Mouse (Mus musculus) kidney, postnatal 14 days (tissue): ENCODE results near the gene Mrps6.
"Not testable (repeated sequence)": the region's sequence is repeated elsewhere in the genome, so short reads cannot be mapped to it uniquely, and the experiment has no call there.

ENCODE experiments used
- DNase-seq: peaks from one replicate; pipeline ENCODE4 v3.0.0; 2022; ENCODE audit warnings: mixed read lengths

The Mrps6 gene

GRCm38 (mm10) chr16:92064801-92065200, 6.7 kb downstream of the Mrps6 start:
- no peak for DNase-seq

DNA sequence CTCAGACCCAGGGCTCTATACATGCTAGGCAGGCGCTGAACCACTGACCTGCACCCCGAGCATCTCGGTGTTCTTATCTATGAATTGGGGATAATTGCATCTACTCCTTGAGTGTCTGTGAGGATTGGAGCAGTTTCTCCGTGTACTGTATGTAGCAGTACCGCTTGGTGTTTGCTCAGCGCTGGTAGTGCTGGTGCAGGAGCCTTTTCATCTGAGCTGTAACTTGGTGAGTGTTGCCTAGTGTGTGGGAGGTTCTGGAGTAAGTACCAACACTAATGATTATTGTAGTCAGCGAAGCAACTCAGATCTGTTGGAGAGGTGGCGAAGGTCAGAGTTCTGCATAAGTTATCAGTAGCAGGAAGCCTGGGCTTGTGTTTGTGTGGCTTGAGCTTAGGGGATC, 12.3 kb downstream of the Mrps6 start:
- DNase-seq, result no peak

- DNase-seq, result no peak
Measured at GRCm38 (mm10) chr16:92076797-92077196, 18.7 kb downstream of the Mrps6 start.

DNA sequence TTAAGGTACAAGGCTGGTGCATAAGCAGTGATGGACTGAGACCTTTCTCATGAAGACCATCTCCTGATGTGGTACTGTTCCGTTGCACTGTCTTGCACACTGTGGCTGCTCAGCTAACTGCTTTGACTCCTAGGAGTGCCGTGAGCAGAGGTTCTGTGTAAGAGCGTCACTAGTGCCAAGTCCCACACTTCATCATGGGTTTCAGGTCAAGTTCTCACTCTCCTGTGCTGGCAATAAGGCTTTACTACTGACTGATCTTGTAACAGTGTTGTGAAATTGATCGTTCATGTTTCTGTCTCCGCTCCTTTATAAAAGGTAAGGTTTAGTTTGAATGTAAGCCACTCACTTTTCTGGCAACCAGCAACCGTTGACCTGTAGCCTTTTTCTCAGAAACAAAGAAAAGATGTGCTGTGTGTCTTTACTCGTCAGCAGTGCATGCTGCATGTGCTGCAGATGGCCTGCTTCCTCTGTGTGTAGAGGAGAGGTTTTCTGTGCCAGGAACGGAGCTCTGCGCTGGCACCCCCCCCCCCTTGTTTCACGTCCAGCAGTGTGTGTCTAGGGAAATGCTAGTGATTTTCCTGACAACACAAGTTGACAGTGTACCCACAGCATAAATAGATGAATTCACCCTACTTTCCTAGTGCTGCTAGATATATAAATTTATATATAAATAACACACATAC, 25.8 kb downstream of the Mrps6 start:
- DNase-seq, result no peak

- DNase-seq, result no peak
Measured at GRCm38 (mm10) chr16:92089225-92089624, 31.2 kb downstream of the Mrps6 start.

DNA sequence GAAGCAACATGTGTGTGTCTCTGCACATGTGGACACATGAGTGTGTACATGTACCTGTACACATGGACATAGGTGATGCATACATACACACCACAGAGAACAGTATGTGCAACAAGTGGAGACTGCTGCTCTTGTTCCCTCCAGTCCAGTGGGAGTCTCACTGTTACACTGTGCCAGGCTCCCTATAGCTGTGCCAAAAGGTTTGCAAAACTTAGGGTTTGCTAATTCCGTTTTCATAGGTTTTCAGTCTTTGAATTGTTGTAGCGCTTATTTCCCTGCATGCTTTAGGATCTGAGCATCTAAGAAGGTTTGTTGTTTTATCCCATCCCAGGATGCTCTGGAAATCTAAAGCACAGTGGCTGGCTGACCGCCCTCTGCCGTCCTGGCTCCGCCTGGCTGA, 33.8 kb downstream of the Mrps6 start:
- no peak for DNase-seq

- no peak for DNase-seq
Measured at GRCm38 (mm10) chr16:92098351-92099051, 40.4 kb downstream of the Mrps6 start.

DNA sequence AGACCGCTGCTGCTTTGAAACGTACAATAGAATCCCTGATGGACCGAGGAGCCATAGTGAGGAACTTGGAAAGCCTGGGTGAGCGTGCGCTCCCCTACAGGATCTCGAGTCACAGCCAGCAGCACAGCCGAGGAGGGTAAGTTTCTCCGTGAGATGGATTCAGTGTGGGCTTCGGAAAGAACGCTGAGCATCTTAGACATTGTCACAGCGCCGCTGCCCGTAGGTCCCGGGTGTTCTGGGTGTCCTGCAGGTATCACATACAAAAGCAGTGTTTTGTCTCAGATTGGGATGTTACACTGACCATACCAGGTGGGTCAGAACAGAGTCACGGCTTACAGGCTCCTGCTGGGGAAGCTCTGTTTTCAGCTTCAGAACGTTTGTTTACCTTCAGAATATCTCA, 41.5 kb downstream of the Mrps6 start:
- DNase-seq, result no peak

DNA sequence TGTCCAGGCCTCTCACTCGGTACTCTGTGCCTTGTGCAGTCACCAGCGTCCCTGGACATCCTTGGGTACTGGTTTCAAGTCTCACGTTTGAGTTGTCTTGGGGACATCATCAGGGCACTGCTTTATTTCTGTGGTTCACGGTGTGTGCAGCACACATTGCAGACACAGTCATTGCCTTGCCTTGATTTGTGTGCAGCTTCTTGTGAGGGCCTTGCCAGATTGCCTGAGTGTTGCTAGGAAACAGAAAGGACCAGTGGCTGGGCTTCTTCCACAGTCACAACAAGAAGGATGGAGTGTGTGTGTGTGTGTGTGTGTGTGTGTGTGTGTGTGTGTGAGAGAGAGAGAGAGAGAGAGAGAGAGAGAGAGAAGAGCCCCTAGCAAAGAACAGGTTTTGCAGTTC, 42.0 kb downstream of the Mrps6 start:
- DNase-seq, result no peak

- DNase-seq, result no peak
Measured at GRCm38 (mm10) chr16:92102115-92102514, 44.0 kb downstream of the Mrps6 start.

DNA sequence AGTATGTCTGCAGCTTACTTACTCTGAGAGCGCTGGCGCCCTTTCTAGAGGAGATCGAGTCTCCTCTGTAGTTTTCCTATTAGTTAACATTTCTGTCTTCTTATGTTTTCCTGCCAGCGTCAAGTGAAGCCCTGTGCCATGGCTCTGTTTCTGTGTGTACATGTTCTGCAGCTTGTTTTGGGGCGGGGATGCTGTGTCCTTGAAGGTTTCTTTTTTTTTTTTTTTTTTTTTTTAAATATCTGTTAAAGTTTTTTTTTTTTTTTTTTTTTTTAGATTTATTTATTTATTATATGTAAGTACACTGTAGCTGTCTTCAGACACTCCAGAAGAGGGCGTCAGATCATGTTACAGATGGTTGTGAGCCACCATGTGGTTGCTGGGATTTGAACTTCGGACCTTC, 44.9 kb downstream of the Mrps6 start:
- DNase-seq, result not testable (repeated sequence)

- DNase-seq, result peak; percentile 65
Measured at GRCm38 (mm10) chr16:92103572-92104331, 45.7 kb downstream of the Mrps6 start.

DNA sequence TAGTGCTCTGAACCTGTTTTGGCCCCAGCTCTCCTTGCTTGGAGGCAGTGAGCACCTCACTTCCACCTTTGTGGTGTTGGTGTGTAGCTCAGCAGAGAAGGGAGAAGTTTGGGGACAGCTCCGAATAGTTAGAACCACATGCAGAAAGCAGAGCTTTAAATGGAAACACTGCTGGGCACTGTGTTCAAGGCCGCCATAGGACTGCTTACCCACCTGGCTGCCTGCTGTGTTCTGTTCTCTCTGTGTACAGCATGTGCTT, 46.2 kb downstream of the Mrps6 start:
- no peak for DNase-seq

DNA sequence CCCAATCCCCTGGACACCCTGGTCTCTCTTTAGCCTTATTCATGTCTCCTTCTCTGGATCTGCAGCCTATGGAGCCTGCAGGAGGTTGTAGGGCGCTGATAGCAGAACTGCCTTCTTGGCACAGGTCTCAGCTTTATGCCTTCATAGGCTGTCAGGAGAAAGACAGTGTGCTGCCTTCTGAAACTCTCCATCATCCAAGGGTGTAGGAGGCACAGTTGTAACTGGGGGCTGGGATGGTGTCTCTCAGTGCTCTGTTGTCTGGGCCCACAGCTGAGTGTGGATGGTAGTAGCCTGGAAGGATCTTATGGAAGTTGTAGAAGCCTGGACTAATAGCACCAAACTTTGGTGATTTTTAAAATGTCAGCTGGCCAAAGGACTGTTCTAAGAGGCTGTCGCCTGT, 46.9 kb downstream of the Mrps6 start:
- DNase-seq, result no peak

- DNase-seq, result peak; percentile 50
Measured at GRCm38 (mm10) chr16:92105631-92106030, 47.6 kb downstream of the Mrps6 start.

DNA sequence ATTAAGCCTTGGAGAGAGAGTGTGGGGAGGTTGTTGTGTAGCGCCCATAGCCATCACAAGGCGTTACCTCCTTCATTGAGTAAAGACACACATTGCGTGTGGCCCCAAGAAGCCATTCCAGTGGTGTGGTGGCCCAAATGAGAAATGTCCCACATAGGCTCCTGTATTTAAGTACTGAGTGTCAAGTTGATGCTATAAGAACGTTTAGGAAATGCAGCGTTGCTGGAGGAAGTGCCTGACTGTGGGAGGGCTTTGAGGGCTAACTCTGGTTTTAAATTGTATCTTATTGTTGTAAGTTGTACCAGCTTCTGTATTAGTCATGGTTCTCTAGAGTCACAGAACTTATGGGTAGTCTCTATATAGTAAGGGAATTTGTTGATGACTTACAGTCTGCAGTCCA, 49.3 kb downstream of the Mrps6 start:
- no peak for DNase-seq

DNA sequence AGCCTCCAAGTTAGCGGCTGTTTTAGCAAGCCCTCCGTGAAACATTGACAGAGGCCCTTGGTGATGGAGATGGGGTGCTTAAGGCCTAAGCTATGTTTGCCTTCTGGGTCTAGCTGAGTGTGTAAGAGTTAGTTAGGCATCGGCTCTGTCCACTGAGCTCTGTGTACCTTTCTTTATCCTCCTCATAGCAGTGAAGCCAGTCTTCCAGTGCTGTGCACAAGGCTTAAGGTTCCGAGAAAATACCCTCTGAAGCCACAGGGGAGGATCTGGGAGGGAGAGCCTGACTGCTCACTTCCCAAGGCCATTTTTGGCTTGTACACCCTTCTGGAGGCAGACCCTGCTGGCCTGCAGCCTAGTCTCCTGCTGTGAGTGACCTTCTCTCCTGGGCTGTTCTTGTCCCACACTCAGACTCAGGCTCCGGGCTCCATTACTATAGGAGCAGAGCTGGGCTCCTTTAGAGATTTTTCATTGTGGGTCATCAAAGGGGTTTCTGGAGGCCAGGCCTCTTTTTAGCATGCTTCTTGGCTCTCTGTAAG, 56.7 kb downstream of the Mrps6 start:
- DNase-seq, result peak; percentile 63

GRCm38 (mm10) chr16:92115611-92116421, 57.7 kb downstream of the Mrps6 start:
- DNase-seq, result peak; percentile 21

GRCm38 (mm10) chr16:92117337-92118209, 59.5 kb downstream of the Mrps6 start:
- DNase-seq, result no peak

DNA sequence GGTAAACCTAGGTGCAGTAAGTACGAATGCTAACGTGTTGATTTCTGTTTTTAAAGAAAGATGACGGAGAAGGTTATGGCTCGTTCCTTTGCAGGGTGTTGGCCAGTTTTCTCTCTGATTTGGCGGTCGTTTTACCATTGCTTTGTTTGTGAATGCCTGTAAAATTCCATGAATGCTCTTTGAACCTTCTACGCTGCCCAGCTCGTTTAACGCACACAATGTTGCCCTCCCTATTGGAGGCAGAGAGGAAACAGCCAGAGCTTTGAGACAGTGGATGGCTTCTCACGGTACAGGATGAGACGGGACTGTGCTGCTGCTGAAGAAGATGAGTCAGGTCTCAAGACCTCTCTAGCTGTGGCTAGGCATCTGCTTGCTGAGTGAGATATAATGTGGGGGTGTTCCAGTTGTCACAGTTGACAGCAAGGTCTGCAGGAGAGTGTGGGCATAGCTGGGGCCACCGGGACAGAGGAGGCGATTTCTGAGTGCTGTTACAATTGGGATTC, 61.0 kb downstream of the Mrps6 start:
- peak; percentile 28 for DNase-seq

GRCm38 (mm10) chr16:92120899-92121531, 62.9 kb downstream of the Mrps6 start:
- no peak for DNase-seq
